In the genomic region with DNA sequence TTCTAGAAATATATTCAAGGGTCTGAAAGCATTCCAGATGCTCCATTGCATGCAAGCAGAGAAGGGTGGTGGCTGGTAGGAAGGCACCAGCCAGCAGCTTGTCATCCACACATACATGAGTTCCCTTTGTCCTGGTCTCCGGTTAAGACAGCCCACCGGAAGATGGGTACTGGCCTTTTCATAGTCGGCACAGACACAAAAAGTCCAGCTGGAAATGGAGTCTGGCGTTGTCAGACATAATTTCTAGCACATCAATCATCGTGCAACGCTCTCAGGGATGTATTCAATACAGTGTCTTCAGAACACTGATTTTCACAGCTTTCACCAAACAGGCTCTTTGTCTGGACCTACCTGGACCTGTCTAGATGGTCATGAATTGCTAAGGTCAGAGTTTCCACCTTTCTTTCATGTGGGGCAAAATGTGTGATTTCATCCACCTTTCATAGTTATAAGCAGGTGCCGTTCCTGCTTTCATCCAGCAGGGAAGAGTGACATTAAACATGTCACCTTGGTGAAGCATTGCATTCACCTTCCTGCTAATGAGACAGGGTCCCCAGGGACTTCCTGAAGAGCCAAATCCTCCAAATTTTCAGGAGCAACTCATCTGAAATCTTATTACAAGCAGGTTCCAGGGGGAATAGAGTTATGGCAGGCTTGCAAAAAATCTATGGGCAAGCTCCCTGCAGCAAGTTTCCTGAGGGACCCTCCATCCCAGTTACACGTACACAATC, we compare ENCODE assay signal across 8 mouse cellular contexts. TPM values are rescaled to one million over a fixed set of nuclear protein-coding genes. Genes with fewer than 3 reads are reported as not detected.
DNase-seq lines count a peak whose midpoint lies in the region; ATAC-seq lines count a peak whose summit lies in the region.

No protein-coding gene starts in this region.

- no peak for DNase-seq in lung, postnatal 36 days
- no peak for DNase-seq in forebrain, embryonic 10.5 days (ENCODE audit: extremely low spot score, low spot score)
- peak; percentile 38 for DNase-seq in retina, embryonic 14.5 days (ENCODE audit: low spot score)
- no peak for DNase-seq in adrenal gland, postnatal 10 days
- DNase-seq in gastrocnemius, adult 18-20 months (ENCODE audit: low spot score): no peak

- peaks cover 20% of the 10 kb centered on the region for H3K4me1 ChIP-seq in lung, embryonic 15.5 days
- H3K4me1 ChIP-seq in forebrain, embryonic 10.5 days: peaks cover 34% of the 10 kb centered on the region
- peaks cover 18% of the 10 kb centered on the region for H3K4me1 ChIP-seq in limb, embryonic 12.5 days (replicated peaks)

- H3K9ac ChIP-seq in lung, embryonic 15.5 days: 0 out of 2 replicates have a peak overlapping the region, but pooled peaks have one; percentile 73
- no peak overlapping the region for H3K9ac ChIP-seq in limb, embryonic 12.5 days (replicated peaks)

- peaks cover 1% of the 10 kb centered on the region; the same call in 1 of the 2 replicates for H3K36me3 ChIP-seq in lung, embryonic 15.5 days
- peaks cover 8% of the 10 kb centered on the region for H3K36me3 ChIP-seq in forebrain, embryonic 10.5 days (replicated peaks)
- H3K36me3 ChIP-seq in limb, embryonic 12.5 days: peaks cover 8% of the 10 kb centered on the region

- ATAC-seq in lung, embryonic 15.5 days (ENCODE audit: borderline replicate concordance, extremely low read depth, low FRiP score, low TSS enrichment): no peak
- ATAC-seq in limb, embryonic 12.5 days (ENCODE audit: insufficient number of reproducible peaks, insufficient read depth, low FRiP score, low TSS enrichment, low read depth): no peak
- ATAC-seq in megakaryocyte, adult 5-6 weeks (ENCODE audit: poor library complexity, severe bottlenecking): no peak

- no peaks in the 10 kb centered on the region for H3K27me3 ChIP-seq in lung, embryonic 15.5 days
- H3K27me3 ChIP-seq in forebrain, embryonic 10.5 days (ENCODE audit: poor library complexity, severe bottlenecking): no peaks in the 10 kb centered on the region
- H3K27me3 ChIP-seq in limb, embryonic 12.5 days: no peaks in the 10 kb centered on the region

- whole genome bisulfite sequencing in lung, embryonic 15.5 days: 34% methylated on average over 8 of the region's 8 CpGs
- WGBS in forebrain, embryonic 10.5 days: 60% methylated on average over 8 of the region's 8 CpGs
- WGBS in limb, embryonic 12.5 days: 52% methylated on average over 8 of the region's 8 CpGs

- no peak overlapping the region for H3K4me3 ChIP-seq in lung, embryonic 15.5 days
- H3K4me3 ChIP-seq in forebrain, embryonic 10.5 days: peak overlapping the region; percentile 99
- H3K4me3 ChIP-seq in limb, embryonic 12.5 days (replicated peaks): peak overlapping the region; percentile 100

- H3K9me3 ChIP-seq in lung, embryonic 15.5 days: no peaks in the 10 kb centered on the region
- H3K9me3 ChIP-seq in forebrain, embryonic 10.5 days: 0 out of 2 replicates have a peak, but pooled peaks cover 5% of the 10 kb centered on the region
- H3K9me3 ChIP-seq in limb, embryonic 12.5 days: no peaks in the 10 kb centered on the region

- peak overlapping the region; percentile 92 for H3K4me2 ChIP-seq in lung, embryonic 15.5 days
- H3K4me2 ChIP-seq in limb, embryonic 12.5 days: peak overlapping the region; percentile 72

- peak overlapping the region; percentile 95 for H3K27ac ChIP-seq in lung, embryonic 15.5 days
- H3K27ac ChIP-seq in forebrain, embryonic 10.5 days: peak overlapping the region; percentile 100
- H3K27ac ChIP-seq in limb, embryonic 12.5 days: peak overlapping the region; percentile 100

RNA-seq across cellular contexts. Expression of gene Mex3b, which starts 2.7 kb away (rescaled TPM):
- polyA plus RNA-seq in lung, embryonic 15.5 days (2015; fragmentation: Nextera tagmentation; extraction: Ambion mirVana): 11.0 and 12.0 TPM in 2 replicates
- 23.8 and 24.2 TPM in 2 replicates for polyA plus RNA-seq in forebrain, embryonic 10.5 days (2016; fragmentation: Nextera tagmentation; extraction: Ambion mirVana)
- polyA plus RNA-seq in limb, embryonic 12.5 days (2016; fragmentation: Nextera tagmentation; extraction: Ambion mirVana): 48.1 and 48.4 TPM in 2 replicates
- 1 to 10 TPM; 4.6 to 7.7 TPM for total RNA-seq in adrenal gland, postnatal 10 days (2021)
- total RNA-seq in gastrocnemius, adult 18-20 months (2021): under 1 TPM; 0.25 to 0.52 TPM
- total RNA-seq in megakaryocyte, adult 5-6 weeks (2015): 2.5 and 3.7 TPM in 2 replicates
- 3.9 and 5.2 TPM in 2 replicates for total RNA-seq in megakaryocyte, adult 5-6 weeks (2017)
